Comparison of ENCODE assay signal across 9 mouse cellular contexts in genomic region chrX:105763612-105764011, GRCm38 (mm10). TPM values are rescaled to one million over a fixed set of nuclear protein-coding genes. Genes with fewer than 3 reads are reported as not detected.
A peak's percentile ranks its signal among the peaks of the same experiment; 100 is the strongest.
DNase-seq lines count a peak whose midpoint lies in the region; ATAC-seq and TF ChIP-seq lines count a peak whose summit lies in the region.
"Had no signal": no experiment of that assay in that cellular context is flagged by ENCODE, and none has a peak within 500 bp of the region (broad histone marks: within the 10 kb centered on the region; RNA-seq: fewer than 3 reads in every experiment).

No protein-coding gene starts in this region.

- 2% methylated on average over 20 of the region's 20 CpGs for WGBS in thymus, adult 2 months
- WGBS in intestine, embryonic 16.5 days, result 7% methylated on average over 19 of the region's 20 CpGs
- 6% methylated on average over 20 of the region's 20 CpGs for WGBS in neural tube, embryonic 11.5 days

- no peak for TF ChIP-seq CTCF in thymus, adult 2 months (IDR thresholded peaks at IDR 0.05; ENCODE audit: borderline replicate concordance, control insufficient read depth, extremely low read depth, insufficient read depth, low read length, poor library complexity)

- 0 out of 2 replicates have a peak, but pooled peaks have one; percentile 13 for ATAC-seq in intestine, embryonic 16.5 days
- peak; percentile 45 for ATAC-seq in neural tube, embryonic 11.5 days (ENCODE audit: insufficient read depth, low FRiP score, low TSS enrichment)

- H3K36me3 ChIP-seq in thymus, adult 2 months (ENCODE audit: control insufficient read depth, insufficient read depth, low read length), result no peaks in the 10 kb centered on the region
- H3K36me3 ChIP-seq in intestine, embryonic 16.5 days (ENCODE audit: control insufficient read depth, insufficient read depth, low read length), result no peaks in the 10 kb centered on the region
- no peaks in the 10 kb centered on the region for H3K36me3 ChIP-seq in neural tube, embryonic 11.5 days (ENCODE audit: control insufficient read depth, insufficient read depth, low read length)

- H3K27ac ChIP-seq in thymus, adult 2 months (ENCODE audit: control insufficient read depth, insufficient read depth, low read length), result no peak overlapping the region
- no peak overlapping the region for H3K27ac ChIP-seq in intestine, embryonic 16.5 days (ENCODE audit: low read length)
- H3K27ac ChIP-seq in neural tube, embryonic 11.5 days (ENCODE audit: low read depth, low read length), result no peak overlapping the region

- DNase-seq in gastrocnemius, postnatal 10 days, result peak; percentile 28
- DNase-seq in gastrocnemius, adult 18-20 months (ENCODE audit: low spot score), result no peak
- DNase-seq in thymus, adult 2 months, result peak; percentile 2
- DNase-seq in thymus, postnatal 25 days, result no peak
- peak; percentile 43 for DNase-seq in gastrocnemius, postnatal 14 days
- DNase-seq in neural tube, embryonic 11.5 days (ENCODE audit: low spot score), result peak; percentile 14
- DNase-seq in spleen, postnatal 4 days (ENCODE audit: low spot score in 2 of 2), result no peak

- no peak overlapping the region for H3K9ac ChIP-seq in intestine, embryonic 16.5 days (ENCODE audit: low read depth, low read length)
- no peak overlapping the region for H3K9ac ChIP-seq in neural tube, embryonic 11.5 days (ENCODE audit: low read length)

- peak overlapping the region; percentile 62 for H3K4me2 ChIP-seq in intestine, embryonic 16.5 days (ENCODE audit: low read depth, low read length)
- H3K4me2 ChIP-seq in neural tube, embryonic 11.5 days (ENCODE audit: low read depth), result peak overlapping the region; percentile 47

- no peaks in the 10 kb centered on the region for H3K9me3 ChIP-seq in intestine, embryonic 16.5 days (ENCODE audit: control insufficient read depth, low read length)
- H3K9me3 ChIP-seq in neural tube, embryonic 11.5 days (ENCODE audit: control insufficient read depth, low read length), result no peaks in the 10 kb centered on the region

- peaks cover 5% of the 10 kb centered on the region for H3K4me1 ChIP-seq in thymus, adult 2 months (replicated peaks; ENCODE audit: control insufficient read depth, insufficient read depth, low read length)
- H3K4me1 ChIP-seq in intestine, embryonic 16.5 days (ENCODE audit: control insufficient read depth, insufficient read depth, low read length), result no peaks in the 10 kb centered on the region
- no peaks in the 10 kb centered on the region for H3K4me1 ChIP-seq in neural tube, embryonic 11.5 days (ENCODE audit: control insufficient read depth, insufficient read depth, low read length)

- peaks cover 4% of the 10 kb centered on the region; the same call in 1 of the 2 replicates for H3K27me3 ChIP-seq in thymus, adult 2 months (ENCODE audit: control insufficient read depth, insufficient read depth, low read length)
- H3K27me3 ChIP-seq in intestine, embryonic 16.5 days (replicated peaks; ENCODE audit: control insufficient read depth, insufficient read depth, low read length), result peaks cover 36% of the 10 kb centered on the region
- peaks cover 48% of the 10 kb centered on the region for H3K27me3 ChIP-seq in neural tube, embryonic 11.5 days (ENCODE audit: control insufficient read depth, insufficient read depth, low read length)
- H3K27me3 ChIP-seq: CH12.LX had no signal

- TF ChIP-seq POLR2A in thymus, adult 2 months (IDR thresholded peaks at IDR 0.05; ENCODE audit: control insufficient read depth, extremely low read depth, insufficient read depth, low read length, poor library complexity), result no peak

- intact Hi-C loops in gastrocnemius, postnatal 14 days (cut with DNase I; ENCODE audit: low total_unique reads), result no loop called here

- H3K4me3 ChIP-seq in thymus, adult 2 months (ENCODE audit: control insufficient read depth, insufficient read depth, low read length), result peak overlapping the region; percentile 36
- H3K4me3 ChIP-seq in intestine, embryonic 16.5 days (ENCODE audit: low read length), result peak overlapping the region; percentile 48
- peak overlapping the region; percentile 34 for H3K4me3 ChIP-seq in neural tube, embryonic 11.5 days (ENCODE audit: low read depth, low read length)

RNA-seq across cellular contexts. Expression of gene Fgf16, which starts 0.5 kb away (rescaled TPM):
- 1 to 10 TPM; 1.4 to 1.9 TPM for total RNA-seq in gastrocnemius, postnatal 10 days (2021)
- total RNA-seq in gastrocnemius, adult 18-20 months (2021), result under 1 TPM; 0.23 to 0.45 TPM
- 0.14 and 0.86 TPM in 2 replicates for polyA plus RNA-seq in thymus, adult 2 months (2012; rRNA removed)
- total RNA-seq in gastrocnemius, postnatal 14 days (2021), result under 1 TPM; 0.40 to 0.70 TPM
- polyA plus RNA-seq in intestine, embryonic 16.5 days (2015; fragmentation: Nextera tagmentation; extraction: Ambion mirVana), result not detected in 2 replicates
- not detected in 2 replicates for polyA plus RNA-seq in neural tube, embryonic 11.5 days (2014; fragmentation: Nextera tagmentation; extraction: Ambion mirVana)
- total RNA-seq: CH12.LX had no signal

Comparison
In these comparisons a context has a peak if more than half of its experiments do, and no peak if none do; other contexts are left out.
1. DNase-seq: peak in gastrocnemius, postnatal 10 days (single experiment), thymus, adult 2 months (single experiment), gastrocnemius, postnatal 14 days (single experiment) and neural tube, embryonic 11.5 days (single experiment); none in gastrocnemius, adult 18-20 months (single experiment), thymus, postnatal 25 days (single experiment) and spleen, postnatal 4 days (0 of 2).
2. Peak in every context shown above with its lines, with median percentiles within 50 percentile points of each other: H3K4me3 ChIP-seq.